Mouse (Mus musculus): ENCODE data around the gene Ptov1. TPM values are rescaled to one million over a fixed set of nuclear protein-coding genes. Genes with fewer than 3 reads are reported as not detected.

The Ptov1 gene
- total and polyA plus RNA-seq, 3 experiments: 46.4 to 168 TPM; not detected in 1

- TF ChIP-seq MYC (IDR thresholded peaks at IDR 0.05; ENCODE audit: low read depth, low read length): peak; percentile 73; the same call in 1 of the 2 replicates
- TF ChIP-seq ETS1 (IDR thresholded peaks at IDR 0.05; ENCODE audit: low read depth, low read length): peak; percentile 56; the same call in 1 of the 2 replicates
- peak; percentile 92; the same call in 1 of the 2 replicates for TF ChIP-seq MAZ (IDR thresholded peaks at IDR 0.05; ENCODE audit: low read depth, low read length)
- peak; percentile 83 for TF ChIP-seq TCF12 (IDR thresholded peaks at IDR 0.05; ENCODE audit: low read depth, low read length)
- peak; percentile 46 to 56; a peak in 2 of 4 replicates for TF ChIP-seq POLR2A (IDR thresholded peaks at IDR 0.05; ENCODE audit: control insufficient read depth in 1 of 2, insufficient read depth in 1 of 2, low read depth in 1 of 2, low read length in 2 of 2, poor library complexity in 1 of 2)
- no peak for TF ChIP-seq TAL1 (IDR thresholded peaks at IDR 0.05; ENCODE audit: low read length)
- 0 out of 2 replicates have a peak, but pooled peaks have one; percentile 30 for TF ChIP-seq MAFK (IDR thresholded peaks at IDR 0.05; ENCODE audit: borderline replicate concordance, low read depth, low read length)
- no peak for TF ChIP-seq UBTF (IDR thresholded peaks at IDR 0.05; ENCODE audit: borderline replicate concordance, insufficient read depth, low read depth, low read length)
- no peak for TF ChIP-seq GATA1 (IDR thresholded peaks at IDR 0.05; ENCODE audit: low read depth, low read length)
- TF ChIP-seq POLR2AphosphoS2 (IDR thresholded peaks at IDR 0.05; ENCODE audit: low read length): peak; percentile 56; the same call in 1 of the 2 replicates
- TF ChIP-seq NELFE (IDR thresholded peaks at IDR 0.05; ENCODE audit: low read depth, low read length): peak; percentile 60
- TF ChIP-seq USF2 (IDR thresholded peaks at IDR 0.05; ENCODE audit: borderline replicate concordance in 1 of 2, insufficient read depth in 1 of 2, low read depth in 1 of 2, low read length in 2 of 2): no peak
- TF ChIP-seq CHD1 (IDR thresholded peaks at IDR 0.05; ENCODE audit: low read depth, low read length): peak; percentile 91
- peak; percentile 68; the same call in 1 of the 2 replicates for TF ChIP-seq E2F4 (IDR thresholded peaks at IDR 0.05; ENCODE audit: borderline replicate concordance, low read depth, low read length)
- peak; percentile 93 for TF ChIP-seq KAT2A (conservative IDR thresholded peaks at IDR 0.05; ENCODE audit: low read depth, low read length)
- peak; percentile 66 for TF ChIP-seq MAX (IDR thresholded peaks at IDR 0.05; ENCODE audit: low read length)
- no peak for TF ChIP-seq SMC3 (IDR thresholded peaks at IDR 0.05; ENCODE audit: low read depth, low read length)
- 0 out of 2 replicates have a peak, but pooled peaks have one; percentile 29 for TF ChIP-seq MYB (IDR thresholded peaks at IDR 0.05; ENCODE audit: low read depth, low read length)
Observed at GRCm38 (mm10) chr7:44818751-44819235, 50.8 kb downstream of the Ptov1 start (continued).

- no peaks in the 10 kb centered on the region for H3K27me3 ChIP-seq (ENCODE audit: control insufficient read depth in 1 of 2, insufficient read depth in 2 of 2, low read length in 2 of 2)
- DNase-seq (ENCODE audit: low read depth, low spot score): peak; percentile 71
- peak overlapping the region; percentile 94 for H3K27ac ChIP-seq (ENCODE audit: control insufficient read depth, low read depth, low read length)
- H3K36me3 ChIP-seq (ENCODE audit: control insufficient read depth in 1 of 2, insufficient read depth in 2 of 2, low read length in 2 of 2): peaks cover 11 to 53% of the 10 kb centered on the region in 2 experiments
- peaks cover 28 to 55% of the 10 kb centered on the region in 2 experiments for H3K4me1 ChIP-seq (ENCODE audit: control insufficient read depth in 1 of 2, insufficient read depth in 2 of 2, low read length in 2 of 2)
- peak overlapping the region; percentile 87 to 94 for H3K4me3 ChIP-seq (ENCODE audit: control insufficient read depth in 1 of 2, insufficient read depth in 1 of 2, low read depth in 2 of 2, low read length in 2 of 2)
- peak; percentile 81 for TF ChIP-seq RCOR1 (IDR thresholded peaks at IDR 0.05; ENCODE audit: low read depth, low read length)
- TF ChIP-seq TBP (IDR thresholded peaks at IDR 0.05; ENCODE audit: low read depth, low read length): 0 out of 2 replicates have a peak, but pooled peaks have one; percentile 23
- TF ChIP-seq ETS1 (IDR thresholded peaks at IDR 0.05; ENCODE audit: low read depth, low read length): no peak
- no peak for TF ChIP-seq ZKSCAN1 (IDR thresholded peaks at IDR 0.05; ENCODE audit: low read depth, low read length)
- TF ChIP-seq CTCF (IDR thresholded peaks at IDR 0.05 in 2 of 3, conservative IDR thresholded peaks at IDR 0.05 in 1 of 3; ENCODE audit: control insufficient read depth in 1 of 3, insufficient read depth in 1 of 3, low read depth in 2 of 3, low read length in 3 of 3, poor library complexity in 1 of 3, severe bottlenecking in 1 of 3): peak; percentile 15 to 57 (median 24); a peak in 3 of 6 replicates
- peak; percentile 45; the same call in 1 of the 2 replicates for TF ChIP-seq ZNF384 (IDR thresholded peaks at IDR 0.05; ENCODE audit: low read depth, low read length)
- TF ChIP-seq MYC (IDR thresholded peaks at IDR 0.05; ENCODE audit: low read depth, low read length): peak; percentile 90
- peak; percentile 55 for TF ChIP-seq GATA1 (IDR thresholded peaks at IDR 0.05; ENCODE audit: low read depth, low read length)
- peak overlapping the region; percentile 97 for H3K9ac ChIP-seq (ENCODE audit: control insufficient read depth, low read depth, low read length, poor library complexity, severe bottlenecking)
- H3K9me3 ChIP-seq (replicated peaks; ENCODE audit: insufficient read depth, low read length): no peaks in the 10 kb centered on the region
- peaks cover 76% of the 10 kb centered on the region for H3K79me2 ChIP-seq (ENCODE audit: control insufficient read depth, insufficient read depth, low read length, poor library complexity)
Observed at GRCm38 (mm10) chr7:44818164-44818563, 51.4 kb downstream of the Ptov1 start.
